Mouse (Mus musculus) embryonic fibroblast, embryonic 13.5 days (primary cell): ENCODE measurements around the gene Acox3.

ENCODE experiments used
- CTCF ChIP-seq: IDR thresholded peaks from 2 replicates; pipeline ENCODE4 v1.5.1; 2011; ENCODE audit warnings: mild to moderate bottlenecking, control low read depth, low read length, moderate library complexity, borderline replicate concordance; ENCODE audit not compliant: insufficient read depth
- POLR2A ChIP-seq: IDR thresholded peaks from 2 replicates; pipeline ENCODE4 v1.6.1; 2011; ENCODE audit warnings: low read depth, mild to moderate bottlenecking, control low read depth, low read length, moderate library complexity

DNA sequence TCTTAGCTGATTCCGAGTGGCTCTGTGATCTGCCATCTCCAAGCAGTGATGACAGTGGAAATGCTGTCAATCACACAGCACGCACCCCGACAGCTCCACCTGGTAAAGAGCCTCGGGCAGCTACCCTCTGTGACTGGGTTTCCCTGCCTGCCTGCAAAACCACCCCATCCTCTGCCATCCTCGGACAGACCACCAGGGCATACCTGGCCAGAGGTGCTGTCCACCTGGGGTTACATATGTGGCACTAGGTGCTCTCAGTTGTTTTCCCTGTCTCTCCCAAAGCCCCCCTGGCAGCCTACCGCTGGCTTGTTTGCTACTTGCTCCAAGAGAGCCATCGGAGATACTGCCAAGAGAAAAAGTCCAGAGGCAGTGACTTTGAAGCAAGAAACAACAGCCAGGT is 24.0 kb downstream of the Acox3 start:
- TF ChIP-seq CTCF (no peak), POLR2A (no peak)
